Mouse (Mus musculus): Measurements from ENCODE around the gene Tmem170b.
A peak's percentile ranks its signal among the peaks of the same experiment; 100 is the strongest.
"Not testable (repeated sequence)": the region's sequence is repeated elsewhere in the genome, so short reads cannot be mapped to it uniquely, and the experiment has no call there.

Tmem170b gene

DNA sequence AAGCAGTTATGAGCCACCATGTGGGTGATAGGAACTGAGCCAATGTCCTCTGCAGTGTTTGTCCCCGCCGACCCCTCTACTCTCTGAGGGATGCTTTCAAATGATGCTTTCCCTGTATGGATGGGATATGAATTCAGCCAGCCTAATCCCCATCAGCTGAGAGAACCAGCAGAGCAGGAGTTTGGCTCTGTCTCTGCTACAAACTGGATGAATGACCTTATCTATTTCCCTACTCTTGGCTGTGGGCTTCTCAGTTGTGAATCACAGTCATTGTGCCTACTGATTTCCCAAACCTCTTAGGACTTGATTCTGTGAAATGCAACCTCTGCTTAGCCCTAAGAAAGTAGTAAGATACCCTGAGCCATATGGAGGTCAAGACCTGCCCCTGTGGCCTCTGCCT is 64.2 kb downstream of the Tmem170b start:
- DNase-seq (ENCODE audit: low spot score in 2 of 2) = no peak

GRCm38 (mm10) chr13:41670386-41671130 is 64.9 kb downstream of the Tmem170b start:
- DNase-seq (ENCODE audit: low spot score in 2 of 2) = no peak

DNA sequence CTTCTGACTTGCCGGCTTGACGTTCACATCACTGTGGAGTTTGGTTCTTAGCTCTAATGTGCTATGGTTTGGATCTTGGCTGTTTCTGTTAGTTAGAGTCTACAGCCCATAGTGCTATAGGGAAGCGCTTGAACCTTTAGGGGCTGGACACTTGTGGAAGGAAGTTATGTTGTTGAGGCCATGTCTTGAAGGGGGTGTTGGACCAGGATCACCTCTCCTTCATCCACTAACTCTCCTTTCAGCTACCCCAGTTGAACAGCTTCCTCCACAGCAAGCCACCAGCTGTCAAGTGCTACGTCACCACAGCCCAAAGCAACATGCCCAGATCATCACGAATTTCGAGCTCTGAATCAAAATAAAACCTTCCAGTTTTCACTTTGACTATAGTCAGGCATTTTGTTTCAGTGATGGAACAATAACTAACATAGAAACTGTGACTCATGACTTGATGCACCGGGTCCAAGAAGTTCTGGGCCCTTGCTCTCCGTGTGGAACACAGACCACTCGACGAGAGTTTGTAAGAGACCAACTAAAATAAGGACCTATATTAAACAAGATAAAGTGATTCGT is 65.5 kb downstream of the Tmem170b start:
- DNase-seq (ENCODE audit: low spot score in 2 of 2) = no peak

GRCm38 (mm10) chr13:41672904-41673303 is 67.2 kb downstream of the Tmem170b start:
- not testable (repeated sequence) for DNase-seq (ENCODE audit: low spot score in 2 of 2)

DNA sequence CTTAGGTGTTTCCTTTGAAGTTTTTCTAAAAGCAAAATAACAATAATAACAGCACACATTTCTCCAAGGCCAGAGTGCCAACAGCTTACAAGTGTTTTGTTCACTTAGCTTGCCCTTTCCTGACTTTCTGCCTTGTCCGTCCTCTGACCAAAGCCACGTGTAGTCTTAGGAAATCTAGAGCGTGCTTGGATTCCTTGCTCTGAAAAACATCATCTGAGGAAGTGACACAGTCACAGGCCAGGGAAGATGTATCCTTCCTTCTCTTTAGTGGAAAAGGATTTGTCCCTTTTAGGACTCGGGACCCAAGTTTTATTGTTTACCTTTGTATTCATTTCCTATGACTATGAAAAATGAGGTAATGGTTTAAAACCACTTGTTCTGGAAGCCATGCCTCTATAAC is 67.8 kb downstream of the Tmem170b start:
- no peak for DNase-seq (ENCODE audit: low spot score in 2 of 2)

DNA sequence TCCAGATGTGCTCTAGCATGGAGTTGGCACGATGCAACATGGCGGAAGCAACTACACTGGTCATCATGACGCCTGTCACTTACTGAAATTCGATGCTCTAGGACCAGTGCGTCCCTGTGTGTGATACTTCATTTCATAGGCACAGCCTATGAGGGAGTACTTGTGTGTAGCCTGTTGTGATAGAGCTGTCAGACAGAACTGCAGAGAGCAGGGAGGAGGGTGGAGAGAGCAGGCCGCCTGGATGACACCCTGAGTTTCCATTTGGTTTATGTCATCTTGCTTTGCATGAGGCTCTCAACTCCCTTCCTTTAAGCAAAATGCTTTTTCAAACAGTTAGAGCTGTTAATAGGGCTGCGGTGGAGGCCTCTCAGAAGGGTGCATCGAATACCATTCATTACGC is 68.9 kb downstream of the Tmem170b start:
- not testable (repeated sequence) for DNase-seq (ENCODE audit: low spot score in 2 of 2)

DNA sequence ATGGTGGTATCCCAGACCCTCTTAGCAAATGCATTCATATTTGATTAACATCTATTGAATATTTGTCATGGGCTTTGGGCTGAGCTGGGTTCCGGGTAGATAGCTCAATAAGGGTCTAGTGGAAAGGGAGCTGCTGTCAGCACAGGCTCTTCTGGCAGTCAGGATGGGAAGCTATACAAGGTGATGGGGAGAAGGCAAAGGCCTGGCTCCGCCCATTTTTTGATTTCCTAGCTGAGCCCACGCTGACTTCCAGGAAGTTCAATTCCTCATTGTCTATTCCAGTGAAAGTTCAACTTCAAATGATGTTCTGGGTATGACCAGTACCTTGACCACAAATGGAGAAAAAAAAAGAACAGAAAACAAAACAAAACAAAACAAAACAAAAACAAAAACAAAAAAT is 69.8 kb downstream of the Tmem170b start:
- no peak for DNase-seq (ENCODE audit: low spot score in 2 of 2)

- no peak for DNase-seq (ENCODE audit: low spot score in 2 of 2)
These were observed 70.5 kb downstream of the Tmem170b start for GRCm38 (mm10) chr13:41675966-41676835.

GRCm38 (mm10) chr13:41676836-41677186 is 71.1 kb downstream of the Tmem170b start:
- DNase-seq (ENCODE audit: low spot score in 2 of 2) = no peak

GRCm38 (mm10) chr13:41680854-41681549 is 75.3 kb downstream of the Tmem170b start:
- no peak for DNase-seq (ENCODE audit: low spot score in 2 of 2)

DNA sequence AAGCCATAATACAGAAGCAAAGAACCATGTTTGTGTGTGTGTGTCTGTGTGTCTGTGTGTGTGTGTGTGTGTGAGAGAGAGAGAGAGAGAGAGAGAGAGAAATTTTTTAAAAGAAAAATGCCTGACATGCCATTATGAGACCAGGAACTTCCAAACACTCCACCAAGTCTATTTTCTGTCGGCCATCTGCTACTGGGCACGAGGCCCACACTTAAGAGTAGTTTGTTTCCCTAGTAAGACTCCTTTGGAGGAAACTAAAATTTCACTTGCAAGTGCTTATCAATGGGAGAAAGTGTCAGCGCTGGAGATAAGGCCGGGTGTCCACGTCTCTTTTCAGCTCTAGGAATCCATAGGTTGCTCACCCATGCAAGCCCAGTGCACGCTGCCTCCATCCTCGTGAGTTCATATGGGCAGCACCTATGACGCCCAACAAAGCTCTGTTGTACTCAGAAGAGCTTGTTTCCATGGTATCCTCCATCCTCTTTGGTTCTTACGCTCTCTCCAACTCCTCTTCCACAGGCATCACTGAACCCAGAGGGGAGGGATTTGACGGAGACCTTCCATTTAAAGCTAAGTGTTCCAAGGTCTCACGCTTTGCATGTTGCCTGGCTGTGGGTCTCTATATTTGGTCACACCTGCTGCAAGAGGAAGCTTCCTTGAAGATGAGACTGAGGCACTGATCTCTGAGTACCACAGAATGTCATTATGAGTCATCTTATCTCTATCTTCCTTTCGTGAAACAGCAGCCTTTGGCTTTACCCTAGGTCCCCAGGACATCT is 76.8 kb downstream of the Tmem170b start:
- peak; percentile 31 to 57 for DNase-seq (ENCODE audit: low spot score in 2 of 2)

DNA sequence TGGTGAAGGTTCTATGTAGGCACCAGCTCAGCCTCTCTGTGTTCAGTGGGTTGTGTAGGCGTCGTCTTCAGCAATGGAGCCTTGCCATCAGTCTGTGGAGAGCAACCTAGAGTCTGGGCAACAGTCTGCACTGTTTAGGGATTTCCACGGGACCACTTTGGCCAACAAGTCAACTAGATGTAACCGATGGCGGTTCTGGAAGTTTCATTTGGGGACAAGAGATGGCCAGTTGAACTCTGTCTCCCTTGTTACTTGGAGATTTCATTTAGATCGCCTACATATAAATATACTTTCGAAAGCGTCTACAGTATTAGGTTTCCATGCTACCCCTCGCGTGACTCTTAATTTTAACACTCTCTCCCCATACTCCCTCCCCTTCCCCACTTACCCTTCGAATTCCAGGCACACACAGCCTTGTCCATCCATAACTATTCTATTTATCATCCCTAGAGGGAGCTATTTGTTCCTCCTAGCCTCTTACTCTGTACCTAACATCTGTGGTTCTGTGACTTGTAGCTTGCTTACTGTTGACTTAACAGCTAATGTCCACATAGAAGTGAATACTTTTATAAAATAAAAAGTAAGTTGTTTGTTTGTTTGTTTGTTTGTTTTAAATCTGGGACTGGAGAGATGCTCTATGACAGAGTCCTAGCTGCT is 77.8 kb downstream of the Tmem170b start:
- DNase-seq (ENCODE audit: low spot score in 2 of 2) = no peak

DNA sequence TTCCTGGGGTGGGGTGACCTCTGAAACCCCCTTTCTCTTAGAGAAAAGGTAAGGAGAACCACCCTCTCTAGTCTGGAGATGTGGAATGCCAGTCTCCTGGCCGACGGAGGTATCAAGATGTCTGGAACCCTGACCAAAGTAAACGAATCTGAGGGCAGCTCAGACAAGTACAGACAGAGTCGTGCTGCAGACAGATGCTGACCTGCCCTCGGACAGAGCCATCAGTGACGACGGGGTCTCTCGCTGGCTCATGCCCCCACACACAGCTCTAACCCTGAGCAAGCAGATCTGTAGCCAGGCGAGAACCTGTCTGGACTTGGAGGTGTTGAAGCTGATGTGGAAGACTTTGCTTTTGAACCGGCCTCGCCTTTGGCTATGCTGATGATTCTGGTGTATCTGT is 79.8 kb downstream of the Tmem170b start:
- no peak for DNase-seq (ENCODE audit: low spot score in 2 of 2)

DNA sequence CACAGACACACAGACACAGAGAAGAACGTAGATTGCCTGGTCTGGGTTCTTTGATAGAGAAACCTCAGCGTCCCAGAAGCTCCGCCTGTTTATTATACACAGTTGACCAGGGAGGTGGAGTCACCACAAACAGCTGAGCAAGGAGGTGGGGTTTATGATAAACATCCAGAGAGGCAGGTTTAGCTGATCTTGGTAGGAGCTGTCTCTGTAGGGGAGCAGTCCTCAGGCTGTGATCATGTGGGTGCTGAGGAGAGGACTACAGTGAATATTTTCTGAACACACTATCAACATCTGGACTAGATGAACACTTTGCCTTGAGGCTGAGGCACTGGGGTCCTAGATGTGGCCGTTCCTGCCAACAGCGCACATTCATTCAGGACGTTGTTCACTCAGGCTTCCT is 83.3 kb downstream of the Tmem170b start:
- DNase-seq (ENCODE audit: low spot score in 2 of 2) = no peak

DNA sequence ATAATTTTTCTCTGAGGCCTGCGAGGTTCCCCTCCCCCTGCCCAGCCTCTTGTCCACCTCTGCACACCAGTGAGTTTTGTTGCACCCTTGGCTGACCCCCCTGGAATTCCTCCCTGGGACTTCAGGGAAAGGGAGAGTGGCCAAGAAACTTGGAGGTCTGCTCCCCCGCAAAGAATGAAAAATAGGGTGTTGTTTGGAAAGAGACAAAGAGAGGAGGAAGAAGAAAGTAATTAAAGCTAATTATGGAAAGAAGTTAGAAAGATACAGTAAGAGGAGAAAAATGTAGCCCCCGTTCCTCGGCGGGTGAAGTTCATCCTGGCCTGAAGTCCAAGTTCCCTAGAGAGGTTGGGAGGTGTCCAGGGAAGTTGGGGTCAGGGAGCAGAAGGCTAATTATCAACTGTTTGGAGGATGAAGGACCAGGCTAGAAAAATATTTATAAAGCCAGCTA is 83.9 kb downstream of the Tmem170b start:
- DNase-seq (ENCODE audit: low spot score in 2 of 2) = no peak

Measured in right cerebral cortex, adult 2 months (tissue).